Mouse (Mus musculus) heart, adult 11 months (tissue): ENCODE data around the gene Ogg1.

Experiments
- DNase-seq: peaks from one replicate; pipeline ENCODE4 v3.0.0; 2022

Ogg1 gene

GRCm38 (mm10) chr6:113377172-113377495, 50.4 kb downstream of the Ogg1 start:
- DNase-seq: no peak

- DNase-seq: peak; percentile 100
Observed at GRCm38 (mm10) chr6:113377496-113378385, 51.0 kb downstream of the Ogg1 start, which contains the start of the genes Tada3 and Arpc4. Tada3 (minus strand) TSS chr6:113377883. Arpc4 (plus strand) TSS chr6:113378115.

- DNase-seq: peak; percentile 94
Observed at GRCm38 (mm10) chr6:113379246-113379645, 52.5 kb downstream of the Ogg1 start.

- peak; percentile 82 for DNase-seq
Observed at GRCm38 (mm10) chr6:113380480-113380879, 53.7 kb downstream of the Ogg1 start.

GRCm38 (mm10) chr6:113384351-113384927, 57.7 kb downstream of the Ogg1 start:
- no peak for DNase-seq
